Mouse (Mus musculus): ENCODE data around the gene Hspa1b.

- TF ChIP-seq CTCF (IDR thresholded peaks at IDR 0.05; ENCODE audit: borderline replicate concordance, insufficient read depth, low read depth, low read length), result no peak
- TF ChIP-seq POLR2A (IDR thresholded peaks at IDR 0.05; ENCODE audit: borderline replicate concordance, insufficient read depth, low read length), result peak; percentile 13; the same call in 1 of the 2 replicates
These were observed 43.3 kb upstream of the Hspa1b start for GRCm38 (mm10) chr17:35002153-35002865.
